Mouse (Mus musculus) gonadal fat pad, adult 2 months (tissue): ENCODE results near the gene Sar1a. TPM values are rescaled to one million over a fixed set of nuclear protein-coding genes. Genes with fewer than 3 reads are reported as not detected.

Source experiments
- DNase-seq: peaks from one replicate; pipeline ENCODE4 v3.0.0-alpha.2; 2012; ENCODE audit warnings: low read depth
- polyA plus RNA-seq: library from polyadenylated mRNA; depleted of rRNA; stranded (reverse); fragments of >200 nt; gene quantifications from 2 replicates; pipeline ENCODE4 v1.2.3, GENCODE M21; 2012; rRNA removed

Gene Sar1a
- 102 and 121 TPM in 2 replicates for polyA plus RNA-seq

DNA sequence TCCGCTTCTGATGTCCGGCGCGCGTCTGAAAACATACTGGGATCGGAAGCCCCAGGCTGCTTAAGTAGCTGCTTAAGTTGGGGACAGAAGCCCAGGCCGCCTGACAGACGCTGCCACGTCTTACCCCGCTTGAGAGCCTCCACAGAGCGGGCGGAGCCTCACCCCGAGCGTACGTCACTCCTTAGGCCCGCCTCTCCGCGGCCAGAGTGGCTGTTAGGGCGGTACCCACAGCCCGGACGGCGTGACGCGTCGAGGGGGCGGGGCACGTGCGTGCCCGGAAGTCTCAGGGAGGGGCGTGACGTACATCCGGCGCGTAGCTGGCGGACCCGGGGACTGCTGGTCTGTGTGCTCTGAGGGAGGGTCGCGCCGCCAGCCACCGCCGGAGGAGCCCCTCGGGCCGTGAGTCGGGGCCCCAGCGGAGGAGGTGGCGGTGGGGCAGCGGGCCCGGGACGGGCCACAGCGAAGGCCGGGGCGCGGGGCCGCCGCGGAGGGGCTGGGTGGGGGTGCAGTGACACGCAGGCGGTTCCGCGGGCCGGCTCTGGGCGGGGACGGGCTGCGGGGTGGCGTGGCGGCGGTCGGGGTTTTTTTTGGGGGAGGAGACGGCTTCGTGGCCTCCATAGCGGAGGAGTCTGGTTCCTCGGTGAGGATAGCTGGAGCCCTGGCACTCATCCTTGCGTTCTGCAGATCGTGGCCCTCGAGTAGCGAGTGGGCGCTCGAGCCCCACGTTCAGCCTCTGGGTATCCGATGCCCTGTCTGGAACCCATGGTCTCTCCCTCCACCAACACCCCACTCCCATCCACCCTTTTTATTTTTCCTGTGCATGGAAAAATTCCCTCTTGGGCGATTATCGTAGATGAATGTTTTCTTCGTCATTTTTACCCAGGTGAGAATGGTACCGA, at the start of gene Sar1a:
Sar1a (plus strand) TSS at position 285 of the 899 bp plus-strand sequence.
- DNase-seq: no peak

DNA sequence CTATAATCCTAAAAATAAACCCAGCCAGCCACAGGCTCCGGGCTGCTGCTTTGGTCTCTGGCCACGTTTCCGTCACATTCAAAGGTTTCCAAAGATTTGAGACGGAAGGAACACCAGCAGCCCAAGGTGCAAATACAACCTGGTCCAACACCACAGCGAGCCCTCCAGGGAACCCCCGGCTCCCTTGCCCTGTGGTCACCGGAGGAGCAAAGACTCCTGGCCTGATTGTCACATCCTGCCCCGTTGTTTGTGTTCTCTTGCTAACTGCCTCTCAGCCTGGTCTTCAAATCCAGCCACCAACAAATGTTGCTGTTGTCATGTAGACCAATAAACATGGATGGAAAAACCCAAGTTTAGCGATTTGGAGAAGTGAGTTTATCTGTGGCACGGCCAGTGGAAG, 47.7 kb upstream of the Sar1a start:
- DNase-seq: no peak

DNA sequence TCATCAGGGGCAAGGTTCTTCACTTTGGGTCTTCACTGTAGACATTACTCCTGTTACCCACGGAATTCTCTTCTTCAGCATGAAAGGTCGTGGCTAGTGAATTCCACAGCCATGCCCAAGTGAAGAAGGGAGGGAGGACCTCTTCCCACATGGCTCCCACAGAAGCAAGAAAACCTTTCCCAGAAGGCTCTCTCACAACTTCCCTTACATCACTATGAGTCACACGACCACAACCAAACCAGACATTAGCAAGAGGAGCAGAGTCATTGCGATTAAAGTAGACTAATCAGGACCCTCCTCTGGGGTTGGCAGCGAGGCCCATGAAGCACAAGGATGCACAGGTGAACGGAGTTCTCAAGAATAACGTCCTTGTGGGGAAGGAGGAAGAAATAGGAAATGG, 43.0 kb upstream of the Sar1a start:
- DNase-seq: no peak

DNA sequence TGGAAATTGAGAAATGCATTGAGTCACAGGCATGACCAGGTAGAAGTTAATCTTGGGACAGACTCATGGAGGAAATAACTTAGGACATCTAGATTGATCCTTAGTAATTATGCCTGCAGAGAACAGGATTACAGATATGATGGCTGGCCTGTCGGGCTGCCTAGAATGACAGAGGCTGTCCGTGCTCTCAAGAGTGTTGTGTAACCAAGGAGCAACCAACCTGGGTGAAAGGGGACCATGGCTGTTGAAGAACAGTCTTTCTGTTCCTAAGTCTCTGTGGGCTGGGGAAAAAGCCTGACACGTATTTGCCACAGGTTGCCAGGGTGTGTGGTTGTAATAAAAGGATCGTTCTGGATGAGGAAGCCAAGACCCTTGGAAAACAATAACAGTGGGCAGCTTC, 39.7 kb upstream of the Sar1a start:
- DNase-seq: peak; percentile 77

DNA sequence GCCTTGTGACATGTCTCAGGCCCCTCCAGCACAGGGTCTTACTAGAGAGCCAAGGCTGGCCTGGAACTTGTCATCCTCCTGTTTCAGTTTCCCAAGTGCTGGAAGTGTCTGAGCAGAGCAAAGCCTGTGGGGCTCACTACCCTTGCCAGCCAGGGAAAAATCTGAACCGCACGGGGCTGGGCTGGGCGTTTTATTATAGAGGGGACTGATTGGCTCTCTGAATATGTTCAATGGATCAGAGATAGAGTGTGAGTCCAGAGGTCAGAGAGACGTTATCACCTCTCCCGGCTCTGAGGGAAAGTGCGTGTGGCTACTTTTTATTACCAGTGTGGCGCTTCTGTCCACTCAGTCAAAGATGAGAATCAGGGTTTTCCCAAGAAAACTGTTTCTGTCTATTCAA, 33.5 kb upstream of the Sar1a start:
- DNase-seq: no peak

DNA sequence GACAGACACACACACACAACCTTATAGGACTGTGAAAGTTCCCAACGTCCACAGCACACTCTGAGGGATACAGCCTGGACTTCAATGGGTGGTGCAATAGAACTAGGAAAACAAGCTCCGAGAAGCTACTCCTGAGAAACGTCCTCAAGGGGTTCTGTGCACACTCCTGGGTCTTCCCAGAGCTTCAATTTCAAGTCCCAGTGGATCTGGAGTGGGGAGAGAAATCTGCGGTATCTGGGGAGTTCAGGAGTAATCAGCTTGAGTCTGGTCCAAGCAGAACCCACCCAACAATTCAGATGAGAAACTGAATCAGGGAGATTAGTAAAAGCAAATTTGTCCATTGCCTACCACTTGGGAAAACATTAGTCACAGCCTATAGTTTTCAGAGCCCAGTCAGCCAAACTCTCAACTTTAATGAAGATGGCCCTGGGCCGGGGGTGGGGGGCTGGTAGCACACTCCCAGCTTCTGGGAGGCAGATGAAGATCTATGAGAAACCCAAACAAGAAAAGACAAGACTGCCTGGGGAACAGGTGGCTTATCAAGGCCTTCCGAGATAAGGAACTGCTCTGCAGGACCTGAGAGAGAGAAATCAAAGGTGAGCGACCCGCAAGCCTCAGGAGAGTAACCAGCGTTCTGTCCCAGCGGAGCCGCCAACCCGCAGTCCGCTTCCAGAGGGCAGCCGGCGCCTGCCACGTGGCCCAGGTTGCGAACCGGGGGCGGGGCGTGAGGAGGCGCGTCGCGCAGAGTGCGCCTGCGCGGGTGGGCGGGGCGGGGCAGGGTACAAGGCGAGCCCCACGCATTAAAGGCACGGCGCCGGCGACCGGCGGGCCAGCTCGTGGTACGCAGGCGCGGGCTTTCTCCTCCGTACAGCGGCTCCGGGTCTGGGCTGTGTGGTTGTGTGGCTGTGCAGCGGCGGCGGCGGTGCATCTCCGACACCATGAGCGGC, 32.0 kb upstream of the Sar1a start, which contains the start of gene Ppa1:
Ppa1 (plus strand) TSS at position 763 of the 947 bp plus-strand sequence.
- no peak for DNase-seq

DNA sequence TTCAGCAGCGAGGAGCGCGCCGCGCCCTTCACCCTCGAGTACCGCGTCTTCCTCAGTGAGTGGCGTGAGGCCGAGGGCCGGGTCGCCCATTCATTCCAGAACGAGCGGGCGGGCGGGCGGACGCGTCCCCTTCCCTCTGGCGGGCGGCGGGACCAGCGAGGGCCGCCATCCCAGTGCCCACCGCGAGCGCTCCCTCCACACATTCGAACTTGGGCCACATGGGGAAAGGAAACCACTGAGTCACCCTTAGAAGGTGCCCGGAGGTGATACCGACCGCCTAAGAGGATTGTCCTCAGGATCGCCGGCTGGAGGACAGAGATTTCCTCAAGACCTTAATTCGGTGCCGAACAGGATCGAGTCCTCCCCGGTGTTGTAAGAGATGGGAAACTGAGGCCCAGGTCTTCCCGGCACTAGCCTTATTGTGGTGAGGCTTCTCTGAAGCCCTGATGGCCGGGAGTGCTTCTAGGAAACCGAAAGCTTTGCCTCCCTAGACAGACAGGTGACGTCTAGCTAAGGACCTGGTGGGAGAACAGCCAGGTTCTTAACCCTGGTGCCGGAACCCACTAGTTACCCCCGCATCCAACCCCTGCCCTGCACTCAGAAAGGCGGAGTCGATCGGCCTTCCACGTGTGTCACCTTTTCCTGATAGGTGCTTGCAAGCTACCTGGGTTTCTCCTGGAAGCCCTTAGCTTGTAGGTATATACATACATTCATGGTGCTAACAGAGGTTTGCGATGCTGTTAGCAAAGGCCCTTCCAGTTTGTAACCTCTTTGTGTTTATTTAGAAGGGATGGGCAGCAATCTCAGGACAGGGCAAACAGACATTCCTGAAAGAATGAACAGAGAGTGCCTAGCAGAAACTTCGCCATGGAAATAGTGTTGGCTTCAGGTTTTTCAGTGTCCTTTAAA, 31.1 kb upstream of the Sar1a start:
- no peak for DNase-seq

DNA sequence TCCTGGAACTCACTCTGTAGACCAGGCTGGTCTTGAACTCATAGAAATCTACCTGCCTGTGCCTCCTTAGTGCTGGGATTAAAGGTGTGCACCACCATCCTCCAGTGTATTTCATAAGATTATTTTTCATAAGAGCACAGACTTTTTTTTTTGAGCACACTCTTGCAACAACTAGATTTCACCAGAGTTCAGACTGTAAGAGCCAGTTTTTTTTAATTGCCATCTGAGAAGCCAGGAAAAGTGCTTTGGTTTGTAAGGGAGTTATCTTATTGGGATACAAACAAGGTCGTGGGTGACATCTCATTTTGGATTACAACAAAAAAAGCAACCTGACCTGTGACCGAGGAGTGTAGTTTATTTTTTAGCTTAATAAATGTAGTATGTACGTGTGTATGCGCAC, 26.0 kb upstream of the Sar1a start:
- DNase-seq: no peak

DNA sequence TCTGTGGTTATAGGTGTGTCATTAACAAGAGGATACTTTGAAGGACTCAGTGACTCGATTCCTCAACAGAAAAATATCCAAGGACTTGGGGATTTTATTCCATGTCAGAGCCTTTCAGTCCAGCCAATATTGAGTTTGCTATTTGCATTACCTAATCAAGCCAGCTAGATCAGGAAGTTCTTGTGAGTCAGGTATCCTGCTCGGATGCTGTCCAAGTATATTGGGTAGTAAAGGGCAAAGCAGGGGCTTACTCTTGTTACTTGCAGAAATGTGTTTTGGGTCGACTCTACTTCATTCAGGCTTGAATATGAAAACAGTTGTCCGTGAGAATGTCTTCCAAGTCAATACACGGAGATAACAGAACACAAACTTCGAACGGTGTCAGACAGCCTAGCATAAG, 25.4 kb upstream of the Sar1a start:
- no peak for DNase-seq

DNA sequence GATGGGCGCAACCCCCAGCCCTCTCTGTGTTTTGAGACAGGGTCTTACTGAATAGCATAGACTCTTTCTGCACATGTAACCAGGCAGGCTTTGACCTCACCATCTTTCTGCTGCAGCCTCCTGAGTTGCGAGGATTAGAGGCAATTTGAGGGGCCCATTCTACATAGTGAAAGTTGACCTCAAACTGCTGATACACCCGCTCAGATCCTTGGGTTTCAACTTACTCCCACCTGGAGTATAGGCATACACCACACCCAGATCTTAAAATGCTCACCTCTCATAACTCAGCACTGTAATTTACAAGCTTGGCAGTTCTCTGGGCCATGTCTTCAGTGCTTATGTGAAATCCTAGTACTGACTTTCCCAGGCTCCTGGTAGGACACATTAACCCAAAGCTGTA, 24.9 kb upstream of the Sar1a start:
- DNase-seq: no peak

DNA sequence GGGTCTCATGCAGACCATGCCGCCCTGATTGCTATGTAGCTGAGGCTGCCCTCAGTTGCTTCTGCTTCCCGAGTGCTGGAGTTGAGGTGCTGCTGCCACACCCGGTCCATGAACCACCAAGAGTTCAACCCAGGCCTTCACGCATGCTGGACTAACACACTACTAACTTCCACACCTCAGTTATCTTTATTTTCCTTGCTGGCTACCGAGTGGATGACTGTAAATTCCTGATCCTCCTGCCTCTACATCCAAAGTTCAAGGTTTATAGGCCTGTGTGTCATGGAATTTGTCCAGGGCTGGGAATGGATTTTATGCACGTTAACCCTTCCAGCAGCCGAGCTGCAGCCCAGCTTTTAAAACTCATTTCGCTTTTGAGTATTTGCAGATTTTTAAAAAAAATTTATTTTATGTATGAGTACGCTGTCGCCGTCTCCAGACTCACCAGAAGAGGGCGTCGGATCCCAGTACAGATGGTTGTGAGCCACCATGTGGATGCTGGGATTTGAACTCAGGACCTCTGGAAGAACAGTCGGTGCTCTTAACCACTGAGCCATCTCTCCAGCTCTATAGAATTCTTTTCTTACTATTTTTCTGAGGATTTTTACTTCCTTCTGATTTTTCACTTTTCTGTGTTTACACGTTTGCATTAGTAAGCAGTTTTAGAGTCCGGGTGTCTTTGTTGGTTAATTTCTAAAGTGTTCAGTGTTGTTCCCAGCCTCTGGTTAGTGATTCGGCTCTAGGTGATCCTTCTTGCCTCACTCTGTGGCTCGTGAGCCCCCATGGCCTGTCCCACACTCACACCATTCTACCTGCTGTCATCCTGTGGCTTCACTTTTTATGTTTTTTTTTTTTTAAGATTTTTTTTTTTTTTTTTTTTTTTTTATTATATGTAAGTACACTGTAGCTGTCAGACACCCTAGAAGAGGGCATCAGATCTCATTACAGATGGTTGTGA, 22.9 kb upstream of the Sar1a start:
- DNase-seq: no peak

DNA sequence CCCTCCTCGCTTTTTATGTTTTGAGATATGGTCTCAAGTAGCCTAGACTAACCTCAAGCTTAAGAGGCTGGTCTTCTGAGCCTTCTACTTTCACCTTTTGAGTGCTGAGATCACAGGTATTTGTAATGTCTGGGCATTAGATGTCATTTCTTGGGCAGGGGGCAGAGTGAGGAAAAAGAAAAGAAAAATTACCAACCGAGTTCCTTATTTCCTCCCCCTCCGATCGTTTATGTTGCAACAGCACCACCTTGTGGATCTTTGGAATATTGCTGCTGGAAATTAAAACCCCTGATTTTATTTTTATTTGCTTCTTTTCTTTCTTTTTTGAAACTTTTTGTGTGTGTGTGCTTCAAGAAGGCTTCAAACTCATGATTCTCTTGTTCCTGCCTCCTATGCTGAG, 22.1 kb upstream of the Sar1a start:
- DNase-seq: no peak

DNA sequence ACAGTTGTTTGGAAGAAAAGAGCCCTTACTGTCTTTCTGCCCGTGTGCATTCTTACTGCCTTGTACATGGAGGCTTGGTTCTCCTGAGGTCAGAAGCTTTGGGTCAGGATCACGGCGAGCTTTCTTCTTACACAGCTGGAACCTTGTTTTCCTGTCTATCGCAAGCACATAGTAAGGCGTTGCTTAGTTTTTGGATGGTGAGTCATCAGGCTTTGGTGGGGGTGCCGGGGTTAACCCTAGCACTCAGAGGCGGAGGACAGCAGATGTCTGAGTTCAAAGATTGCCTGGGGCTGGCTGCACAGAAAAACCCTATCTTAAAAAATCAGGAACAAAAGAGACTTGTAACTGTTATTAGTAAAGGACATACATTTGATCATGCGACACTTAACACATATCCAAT, 18.2 kb upstream of the Sar1a start:
- DNase-seq: no peak

DNA sequence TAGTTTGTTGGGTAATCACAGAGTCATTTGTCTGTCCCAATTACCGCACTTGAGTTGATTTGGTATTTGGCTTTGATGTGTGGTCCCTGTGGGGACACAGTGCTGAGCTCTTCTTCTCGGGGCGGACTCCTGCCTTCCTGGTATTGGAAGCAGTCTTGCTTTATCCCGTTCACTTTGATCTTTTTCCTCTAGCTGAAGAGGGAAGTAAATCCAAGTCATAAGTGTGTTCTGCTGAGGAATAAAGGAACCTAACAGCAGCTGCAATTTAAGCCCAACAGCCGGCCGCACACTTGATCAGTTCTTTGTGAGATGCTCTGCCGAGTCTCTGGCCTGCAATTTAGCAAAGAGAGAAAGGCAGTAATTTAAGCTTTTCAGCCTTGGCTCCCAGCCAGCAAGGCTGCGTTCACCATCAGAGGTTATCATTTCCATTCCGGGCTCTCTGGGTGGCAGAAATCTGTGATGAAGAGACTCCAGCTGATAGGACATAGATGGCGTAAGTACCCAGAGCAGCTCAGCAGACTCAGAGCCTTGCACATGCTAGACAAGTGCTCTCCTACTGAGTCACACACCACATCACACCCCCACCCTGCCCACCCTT, 17.6 kb upstream of the Sar1a start:
- no peak for DNase-seq

DNA sequence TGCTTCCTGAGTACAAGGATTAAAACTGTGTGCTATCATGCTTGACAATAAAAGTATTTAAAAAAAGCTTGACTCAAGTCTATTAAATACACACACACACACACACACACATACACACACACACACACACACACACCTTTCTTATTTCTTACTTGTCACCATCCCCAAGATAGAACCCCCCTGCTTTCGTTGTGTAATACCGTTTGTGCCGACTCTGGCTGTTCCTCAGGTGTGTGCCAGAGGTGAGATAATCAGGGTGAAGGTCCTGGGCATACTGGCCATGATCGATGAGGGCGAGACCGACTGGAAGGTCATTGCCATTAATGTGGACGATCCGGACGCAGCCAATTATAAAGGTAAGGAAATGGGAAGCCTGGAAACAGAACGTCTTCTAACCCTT, 15.0 kb upstream of the Sar1a start:
- no peak for DNase-seq

DNA sequence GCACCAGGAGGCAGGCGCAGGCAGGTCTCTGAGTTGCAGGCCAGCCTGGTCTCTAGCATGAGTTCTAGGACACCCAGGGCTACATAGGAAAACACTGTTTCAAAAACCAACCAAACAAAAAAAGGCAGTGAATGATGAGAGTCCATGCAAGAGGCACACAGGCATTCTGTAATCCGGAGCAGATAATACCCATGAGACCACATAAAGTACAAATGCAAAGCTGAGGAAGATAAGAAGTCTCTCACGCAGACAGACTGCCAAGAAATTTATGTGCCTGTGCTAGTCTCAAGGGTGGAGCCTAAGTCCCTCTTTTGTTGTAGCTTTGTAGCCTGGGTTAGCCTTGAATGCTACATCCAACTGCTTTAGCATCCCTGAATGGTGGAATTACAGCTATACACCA, 14.4 kb upstream of the Sar1a start:
- no peak for DNase-seq

DNA sequence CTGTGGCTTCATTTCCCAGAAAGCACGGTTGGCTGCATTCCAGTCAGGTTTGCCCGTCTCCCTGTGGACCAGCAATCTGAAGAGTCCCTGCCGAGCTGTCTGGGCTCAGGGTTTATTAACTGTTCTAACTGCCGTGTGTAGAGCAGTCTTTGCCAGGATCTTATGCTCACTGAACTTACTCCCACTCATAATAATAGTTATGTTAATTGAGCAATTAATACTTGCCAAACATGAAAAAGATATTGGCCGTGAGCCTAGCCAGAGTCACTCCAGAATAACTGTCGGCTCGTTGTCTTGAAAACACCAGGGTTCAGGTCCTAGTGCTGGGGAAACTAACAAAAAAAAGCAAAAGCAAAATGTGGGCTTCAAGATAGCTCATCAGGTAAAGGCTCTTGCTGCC, 10.8 kb upstream of the Sar1a start:
- DNase-seq: no peak

DNA sequence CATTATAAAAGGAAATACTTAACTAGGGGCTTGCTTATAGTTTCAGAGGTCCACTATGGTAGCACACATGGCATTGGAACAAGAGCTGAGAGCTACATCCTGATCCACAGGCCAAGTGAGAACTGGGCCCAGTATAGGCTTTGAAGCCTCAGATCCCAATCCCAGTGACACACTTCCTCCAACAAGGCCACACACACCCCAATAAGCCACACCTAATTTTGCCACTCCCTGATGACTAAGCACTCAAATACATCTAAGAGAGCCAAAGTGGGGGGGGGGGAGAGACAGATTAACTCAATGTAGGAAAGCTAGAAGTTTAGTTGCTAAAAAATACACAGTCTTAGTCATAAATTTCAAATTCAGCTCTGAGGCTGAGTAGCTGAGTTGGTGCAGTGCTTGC, 10.2 kb upstream of the Sar1a start:
- no peak for DNase-seq

DNA sequence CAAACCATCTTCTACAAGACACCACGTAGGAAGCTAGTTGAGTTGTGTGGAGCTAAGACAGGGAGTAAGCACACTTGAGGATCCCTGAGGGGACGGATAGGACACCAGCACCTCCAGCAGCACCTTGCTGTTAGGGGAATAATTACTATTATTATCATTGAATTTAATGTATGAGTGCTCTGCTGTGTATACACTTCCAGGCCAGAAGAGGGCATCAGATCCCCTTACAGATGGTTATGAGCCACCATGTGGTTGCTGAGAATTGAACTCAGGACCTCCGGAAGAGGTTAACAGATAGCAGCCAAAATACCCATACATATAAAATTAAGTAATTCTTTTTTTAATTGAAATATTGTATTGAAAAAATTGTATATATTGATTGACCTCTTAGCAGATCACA, 9.3 kb upstream of the Sar1a start:
- no peak for DNase-seq

DNA sequence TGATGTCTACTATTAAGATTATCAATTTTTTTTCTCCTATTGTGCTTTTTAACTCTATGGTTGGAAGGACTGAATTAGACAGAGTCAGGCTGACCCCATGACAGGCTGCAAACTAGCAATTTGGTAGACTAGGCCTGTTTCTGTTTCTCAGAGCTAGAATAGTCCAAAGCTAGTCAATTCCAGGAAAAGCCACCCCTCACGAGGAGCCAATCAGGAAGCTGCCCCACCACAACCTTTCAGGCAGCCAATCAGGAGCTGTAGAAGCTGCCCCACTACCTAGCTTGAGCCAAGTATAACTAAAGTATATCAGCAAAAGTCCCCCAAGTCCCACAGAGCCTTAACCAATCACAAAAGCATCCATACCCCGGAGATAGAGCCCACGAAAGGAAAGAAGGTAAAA, 4.2 kb upstream of the Sar1a start:
- DNase-seq: no peak
